Mouse (Mus musculus): Measurements from ENCODE around the gene Efcab14. TPM values are rescaled to one million over a fixed set of nuclear protein-coding genes. Genes with fewer than 3 reads are reported as not detected.

Gene Efcab14
- 32.5 and 33.5 TPM in 2 replicates for polyA plus RNA-seq (2012; rRNA removed)

DNA sequence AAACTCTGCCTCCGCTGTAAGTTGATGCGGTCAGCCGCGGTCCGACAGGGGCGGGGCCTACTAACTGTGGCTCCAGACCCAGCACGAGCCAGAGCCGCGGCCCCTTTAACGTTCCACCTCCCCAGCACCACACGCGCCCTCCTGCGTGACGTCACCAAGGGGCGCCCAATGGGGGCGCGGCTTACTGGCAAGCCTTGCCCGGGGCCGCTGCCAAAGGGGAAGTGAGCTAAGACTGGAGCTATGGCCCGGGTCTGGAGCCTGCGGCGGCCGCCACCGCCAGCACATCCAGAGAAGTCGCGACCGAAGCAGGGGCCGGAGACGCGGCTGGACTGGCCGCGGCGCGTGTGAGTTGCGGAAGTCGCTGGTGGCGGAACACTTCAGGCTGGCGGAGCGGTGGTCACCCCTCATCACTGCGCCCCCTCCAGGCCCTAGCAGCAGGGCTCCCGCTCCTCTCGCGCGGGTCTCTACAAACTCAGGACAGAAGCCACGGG is at the start of gene Efcab14:
Efcab14 (plus strand) TSS at position 194 of the 491 bp plus-strand sequence.
- WGBS: 0% methylated on average over 45 of the region's 45 CpGs
- Histone ChIP-seq H3K4me3 (replicated peaks; ENCODE audit: extremely low read depth, low read depth, low read length) (peak within 1 kb of the TSS; percentile 67), H3K4me1 (ENCODE audit: control insufficient read depth, insufficient read depth, low read length) (peaks cover 6% of the 10 kb centered on the region; the same call in 1 of the 2 replicates)
- peak; percentile 60; the same call in 1 of the 2 replicates for TF ChIP-seq POLR2A (IDR thresholded peaks at IDR 0.05; ENCODE audit: borderline replicate concordance, extremely low read depth, low read depth, low read length)
- TF ChIP-seq CTCF (IDR thresholded peaks at IDR 0.05; ENCODE audit: insufficient read depth, low read length): no peak
- DNase-seq: peak; percentile 99

DNA sequence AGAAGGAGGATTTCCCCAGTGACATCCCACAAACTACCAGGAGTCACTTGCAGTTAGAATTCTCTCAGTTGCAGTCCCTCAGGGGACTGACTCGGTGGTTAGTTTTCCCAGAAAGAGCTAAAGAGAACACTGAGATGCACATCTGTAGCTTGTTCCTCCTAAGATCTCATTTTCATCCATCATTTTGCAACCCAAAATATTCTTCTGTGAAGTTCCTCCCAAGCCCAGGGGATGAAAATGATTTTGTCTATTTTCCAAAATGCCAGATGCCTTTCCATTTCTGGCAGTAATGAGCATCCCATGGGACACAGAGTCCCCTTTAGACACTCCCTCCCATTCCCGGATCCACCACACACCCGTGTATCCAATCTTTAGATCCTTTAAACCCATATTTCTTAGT is 36.1 kb upstream of the Efcab14 start:
- peaks cover 9% of the 10 kb centered on the region for H3K4me1 ChIP-seq (ENCODE audit: control insufficient read depth, insufficient read depth, low read length)
- DNase-seq: no peak
- WGBS: 63% methylated on average over 3 of the region's 3 CpGs
- TF ChIP-seq CTCF (IDR thresholded peaks at IDR 0.05; ENCODE audit: insufficient read depth, low read length): no peak
- TF ChIP-seq POLR2A (IDR thresholded peaks at IDR 0.05; ENCODE audit: borderline replicate concordance, extremely low read depth, low read depth, low read length): no peak
- no peak overlapping the region for H3K4me3 ChIP-seq (replicated peaks; ENCODE audit: extremely low read depth, low read depth, low read length)

DNA sequence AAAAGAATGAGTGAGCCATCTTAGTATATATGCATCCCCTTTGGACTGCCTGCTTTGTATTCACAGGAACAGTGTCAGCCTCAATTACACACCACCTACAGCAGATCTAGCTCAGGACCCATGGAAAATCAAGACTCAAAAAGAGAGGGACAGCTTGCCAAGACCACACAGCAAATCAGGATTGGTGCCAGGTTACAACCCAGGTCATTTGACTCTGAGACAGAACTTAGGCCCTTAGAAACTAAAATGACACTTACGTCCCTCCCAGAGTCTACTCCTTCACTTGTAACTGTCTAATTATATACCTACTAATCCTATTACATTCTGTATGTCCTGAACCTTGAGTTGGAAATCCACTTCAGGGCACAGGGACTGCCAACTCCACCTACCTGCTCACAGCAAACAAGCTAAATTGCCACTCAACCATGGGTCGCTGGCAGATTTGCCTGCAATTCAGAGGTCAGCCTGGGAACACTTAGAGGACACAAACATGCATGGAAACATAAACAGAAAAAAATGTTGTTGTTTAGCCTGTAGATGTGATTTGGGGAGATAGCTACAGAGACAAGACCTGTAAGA is 33.5 kb upstream of the Efcab14 start:
- no peak for TF ChIP-seq CTCF (IDR thresholded peaks at IDR 0.05; ENCODE audit: insufficient read depth, low read length)
- TF ChIP-seq POLR2A (IDR thresholded peaks at IDR 0.05; ENCODE audit: borderline replicate concordance, extremely low read depth, low read depth, low read length): no peak
- H3K4me1 ChIP-seq (ENCODE audit: control insufficient read depth, insufficient read depth, low read length): peaks cover 20% of the 10 kb centered on the region
- no peak overlapping the region for H3K4me3 ChIP-seq (replicated peaks; ENCODE audit: extremely low read depth, low read depth, low read length)
- DNase-seq: no peak
- 57% methylated on average over 2 of the region's 2 CpGs for WGBS

DNA sequence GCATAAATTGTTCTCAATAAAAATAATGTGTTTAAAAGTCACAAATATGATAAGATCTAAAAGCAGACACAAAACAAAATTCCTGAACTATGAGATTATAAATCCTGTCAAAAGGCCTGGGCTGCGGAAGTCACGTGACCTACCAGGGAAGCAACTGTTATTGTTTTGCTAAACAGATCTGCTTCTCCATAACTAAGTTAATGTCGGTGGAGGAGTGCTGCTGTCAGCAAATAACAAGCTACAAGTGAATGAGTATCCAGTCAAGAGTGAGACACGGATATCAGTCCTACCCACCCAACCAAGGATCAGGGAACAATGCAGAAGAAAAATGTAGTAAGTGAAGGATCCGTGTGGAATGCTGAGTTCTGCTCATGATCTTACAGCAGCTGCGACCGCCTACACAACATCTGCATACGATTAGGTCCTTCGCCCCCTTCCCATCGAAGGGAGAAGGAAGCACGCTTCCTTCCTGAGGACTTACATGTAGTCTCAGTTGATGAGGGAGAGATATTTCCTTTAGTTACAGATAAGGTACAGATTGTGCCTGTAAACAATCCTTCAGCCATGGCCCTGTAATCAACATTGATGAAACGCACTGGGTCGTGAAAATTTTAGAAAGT is 28.5 kb upstream of the Efcab14 start:
- H3K4me3 ChIP-seq (replicated peaks; ENCODE audit: extremely low read depth, low read depth, low read length): peak overlapping the region; percentile 13
- TF ChIP-seq CTCF (IDR thresholded peaks at IDR 0.05; ENCODE audit: insufficient read depth, low read length) (no peak), POLR2A (IDR thresholded peaks at IDR 0.05; ENCODE audit: borderline replicate concordance, extremely low read depth, low read depth, low read length) (no peak)
- WGBS: 41% methylated on average over 13 of the region's 13 CpGs
- DNase-seq: no peak
- H3K4me1 ChIP-seq (ENCODE audit: control insufficient read depth, insufficient read depth, low read length): peaks cover 21% of the 10 kb centered on the region

DNA sequence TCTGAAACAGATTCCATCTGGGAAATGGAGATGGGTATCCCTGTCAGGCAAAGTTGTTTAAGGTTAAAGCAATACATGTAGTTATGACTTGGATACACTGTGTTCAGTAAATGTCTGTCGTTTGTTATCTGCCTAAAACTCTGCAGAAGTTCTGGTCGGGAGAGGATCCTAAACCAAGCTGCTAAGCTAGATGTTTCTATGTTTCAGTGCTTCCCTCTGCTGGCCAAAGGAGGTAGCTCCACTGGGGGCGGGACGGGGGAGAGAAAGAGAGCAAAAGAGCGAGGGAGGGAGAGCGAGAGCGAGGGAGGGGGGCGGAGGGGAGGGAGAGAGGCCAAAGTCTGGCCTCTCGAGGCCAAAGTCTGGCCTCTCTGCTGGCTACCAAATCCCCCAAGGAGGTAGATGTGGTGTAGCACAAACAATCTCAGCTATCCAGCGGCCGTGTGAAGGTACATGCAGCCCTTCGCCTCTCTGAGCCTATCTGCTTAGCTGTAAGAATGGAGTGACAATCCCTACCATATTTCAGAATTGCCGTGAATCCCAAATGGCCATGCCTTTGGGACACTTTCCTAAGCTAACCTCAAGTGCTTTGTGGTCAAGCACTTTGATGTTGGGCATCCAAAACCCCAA is 27.6 kb upstream of the Efcab14 start:
- DNase-seq: peak; percentile 81
- Histone ChIP-seq H3K4me3 (replicated peaks; ENCODE audit: extremely low read depth, low read depth, low read length) (no peak overlapping the region), H3K4me1 (ENCODE audit: control insufficient read depth, insufficient read depth, low read length) (peaks cover 18% of the 10 kb centered on the region)
- 12% methylated on average over 13 of the region's 13 CpGs for WGBS
- TF ChIP-seq CTCF (IDR thresholded peaks at IDR 0.05; ENCODE audit: insufficient read depth, low read length) (peak; percentile 75), POLR2A (IDR thresholded peaks at IDR 0.05; ENCODE audit: borderline replicate concordance, extremely low read depth, low read depth, low read length) (no peak)

DNA sequence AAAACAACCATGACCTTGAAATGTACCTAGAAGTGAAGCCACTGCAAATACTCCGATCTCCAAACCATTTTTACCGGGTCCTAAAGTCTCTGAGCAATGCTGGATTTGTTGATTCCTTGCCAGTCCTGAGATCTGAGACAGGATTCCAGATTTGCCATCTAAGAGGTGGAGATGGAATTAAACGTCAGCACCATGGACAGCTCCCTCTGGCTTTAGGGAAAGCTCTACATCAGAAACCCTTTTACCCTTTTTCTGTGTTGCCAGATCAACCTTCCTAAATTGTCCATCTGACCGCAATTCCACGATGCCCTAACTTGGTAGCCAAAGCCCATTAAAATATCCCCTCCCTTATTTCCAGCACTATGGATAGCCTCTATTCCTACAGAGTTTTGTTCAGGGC is 8.8 kb upstream of the Efcab14 start:
- 16% methylated on average over 5 of the region's 5 CpGs for WGBS
- peak; percentile 45 for DNase-seq
- TF ChIP-seq POLR2A (IDR thresholded peaks at IDR 0.05; ENCODE audit: borderline replicate concordance, extremely low read depth, low read depth, low read length) (no peak), CTCF (IDR thresholded peaks at IDR 0.05; ENCODE audit: insufficient read depth, low read length) (no peak)

DNA sequence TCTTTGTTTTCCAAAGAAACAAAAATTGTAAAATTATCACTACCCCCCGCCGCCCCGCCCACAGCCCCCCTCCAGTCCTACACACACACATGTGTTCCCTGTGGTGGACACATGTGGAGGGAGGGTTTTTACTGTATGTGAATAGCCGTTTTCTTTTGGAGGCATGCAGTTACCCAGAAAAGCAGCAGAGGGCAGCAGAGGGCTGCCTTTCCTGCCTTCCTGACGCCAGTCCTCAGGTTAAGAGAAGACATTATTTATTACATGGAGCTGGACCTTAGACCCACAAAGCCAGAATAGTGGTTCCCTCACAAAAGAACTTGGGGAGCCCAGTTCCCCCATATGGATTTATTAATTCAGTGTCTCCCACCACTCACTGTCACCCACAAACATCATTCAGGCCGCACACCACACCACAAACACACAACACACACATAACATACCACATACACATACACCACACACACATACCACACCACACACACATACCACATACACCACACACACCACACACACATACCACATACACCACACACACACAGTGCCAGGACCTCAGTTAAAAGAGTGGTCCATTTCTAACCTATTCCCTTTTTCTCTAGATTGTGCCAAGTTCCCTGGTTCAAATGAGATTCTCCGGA is 5.8 kb upstream of the Efcab14 start:
- Histone ChIP-seq H3K4me1 (ENCODE audit: control insufficient read depth, insufficient read depth, low read length) (peaks cover 2% of the 10 kb centered on the region; the same call in 1 of the 2 replicates), H3K4me3 (replicated peaks; ENCODE audit: extremely low read depth, low read depth, low read length) (no peak overlapping the region)
- DNase-seq: peak; percentile 68
- TF ChIP-seq POLR2A (IDR thresholded peaks at IDR 0.05; ENCODE audit: borderline replicate concordance, extremely low read depth, low read depth, low read length) (no peak), CTCF (IDR thresholded peaks at IDR 0.05; ENCODE audit: insufficient read depth, low read length) (peak; percentile 97)
- 18% methylated on average over 7 of the region's 7 CpGs for WGBS

More for the DNA sequence above, 8.8 kb upstream of the Efcab14 start:
- peaks cover 2% of the 10 kb centered on the region; the same call in 1 of the 2 replicates for H3K4me1 ChIP-seq (ENCODE audit: control insufficient read depth, insufficient read depth, low read length)
- no peak overlapping the region for H3K4me3 ChIP-seq (replicated peaks; ENCODE audit: extremely low read depth, low read depth, low read length)

DNA sequence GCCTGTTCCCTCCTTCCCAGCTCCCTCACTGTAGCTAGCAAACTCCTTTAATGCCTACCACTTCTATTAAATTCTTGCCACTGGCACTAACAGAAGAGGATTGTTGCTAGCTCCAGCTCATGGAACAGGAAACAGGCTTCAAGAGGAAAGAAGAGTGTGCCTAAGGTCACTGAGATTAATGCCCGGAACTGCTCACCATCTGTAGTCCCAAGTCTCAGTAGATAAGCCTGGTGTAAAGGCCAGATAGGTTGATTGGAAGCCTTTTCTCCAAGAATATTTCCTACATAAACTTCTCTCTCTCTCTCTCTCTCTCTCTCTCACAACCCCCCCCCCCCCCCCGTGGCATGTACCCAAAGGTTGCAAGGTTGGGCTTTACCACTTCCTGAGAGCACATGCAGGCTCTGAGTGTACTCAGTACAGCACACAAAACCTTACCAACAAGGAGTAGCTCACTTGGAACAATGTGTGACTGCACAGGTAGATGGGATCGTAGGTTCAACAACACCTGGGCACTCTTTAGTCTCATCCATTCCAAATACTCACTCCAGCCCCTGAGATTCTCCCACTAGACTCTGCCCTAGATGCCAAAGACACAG is 5.2 kb upstream of the Efcab14 start:
- WGBS: 40% methylated on average over 3 of the region's 3 CpGs
- no peak overlapping the region for H3K4me3 ChIP-seq (replicated peaks; ENCODE audit: extremely low read depth, low read depth, low read length)
- H3K4me1 ChIP-seq (ENCODE audit: control insufficient read depth, insufficient read depth, low read length): peaks cover 2% of the 10 kb centered on the region; the same call in 1 of the 2 replicates
- DNase-seq: no peak
- no peak for TF ChIP-seq CTCF (IDR thresholded peaks at IDR 0.05; ENCODE audit: insufficient read depth, low read length)
- TF ChIP-seq POLR2A (IDR thresholded peaks at IDR 0.05; ENCODE audit: borderline replicate concordance, extremely low read depth, low read depth, low read length): no peak

DNA sequence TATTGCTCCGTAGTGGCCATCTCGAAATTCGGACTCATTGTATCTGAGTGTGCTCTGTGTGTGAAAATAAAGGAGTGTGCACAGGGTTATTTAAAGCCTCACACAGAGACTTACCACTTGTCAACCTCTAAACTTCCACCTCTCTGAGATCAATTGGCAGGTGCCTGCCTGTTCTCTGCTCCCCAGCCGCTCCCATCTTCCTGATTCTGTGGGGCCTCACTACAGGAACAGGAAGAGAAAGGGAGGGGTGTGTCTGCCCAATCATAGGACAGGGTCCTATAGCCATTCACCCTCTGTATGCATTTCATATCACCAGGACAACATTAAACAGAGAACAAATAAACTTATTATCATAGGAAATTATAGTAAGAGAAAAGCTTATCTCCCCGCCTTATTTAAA is 3.8 kb upstream of the Efcab14 start:
- no peak overlapping the region for H3K4me3 ChIP-seq (replicated peaks; ENCODE audit: extremely low read depth, low read depth, low read length)
- TF ChIP-seq POLR2A (IDR thresholded peaks at IDR 0.05; ENCODE audit: borderline replicate concordance, extremely low read depth, low read depth, low read length): no peak
- no peak for TF ChIP-seq CTCF (IDR thresholded peaks at IDR 0.05; ENCODE audit: insufficient read depth, low read length)
- WGBS: 58% methylated on average over 5 of the region's 5 CpGs
- H3K4me1 ChIP-seq (ENCODE audit: control insufficient read depth, insufficient read depth, low read length): peaks cover 6% of the 10 kb centered on the region; the same call in 1 of the 2 replicates
- no peak for DNase-seq
